Mouse (Mus musculus): ENCODE measurements at regions not wholly inside any gene's neighbourhood (a gene's known extent, or its start where the extent isn't known, plus 50 kb on each side); places are given as distances from the start of the nearest gene placed in this dataset.

DNA sequence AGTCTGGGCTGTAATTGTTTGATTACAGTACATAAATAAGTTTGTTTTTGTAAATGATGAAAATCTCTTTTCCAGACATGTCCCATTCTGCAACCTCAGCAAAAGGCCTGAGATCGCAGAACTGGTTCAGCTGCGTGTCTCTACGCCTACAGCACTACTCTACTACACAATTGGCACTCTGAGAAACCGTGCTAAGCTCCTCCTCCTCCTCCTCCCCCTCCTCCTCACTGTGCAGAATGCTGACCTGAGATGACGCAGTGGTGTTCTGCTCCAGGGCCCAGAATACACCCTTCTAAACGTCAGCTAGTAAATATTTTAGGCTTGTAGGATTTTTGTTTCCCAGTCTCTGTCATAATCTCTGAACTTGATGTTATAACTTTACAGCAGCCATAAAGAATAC is 724.2 kb downstream of the Ntrk3 start:
- H3K79me2 ChIP-seq (ENCODE audit: control insufficient read depth, insufficient read depth, low read length), result no peaks in the 10 kb centered on the region
- no peak overlapping the region for H3K27ac ChIP-seq (replicated peaks; ENCODE audit: insufficient read depth, low read depth, low read length)
- H3K4me1 ChIP-seq (ENCODE audit: control insufficient read depth, insufficient read depth, low read length), result no peaks in the 10 kb centered on the region
- H3K27me3 ChIP-seq (ENCODE audit: control insufficient read depth, insufficient read depth, low read length), result no peaks in the 10 kb centered on the region
- no peak overlapping the region for H3K9ac ChIP-seq (ENCODE audit: low read depth, low read length)
- no peaks in the 10 kb centered on the region for H3K36me3 ChIP-seq (ENCODE audit: control insufficient read depth, insufficient read depth, low read length)
- DNase-seq (ENCODE audit: extremely low read depth, low read depth, low spot score), result no peak
- H3K4me3 ChIP-seq (ENCODE audit: insufficient read depth, low read depth, low read length), result no peak overlapping the region
- WGBS, result 56% methylated on average over 6 of the region's 6 CpGs
- TF ChIP-seq POLR2A (IDR thresholded peaks at IDR 0.05; ENCODE audit: extremely low read depth, insufficient read depth, low read length) (no peak), CTCF (IDR thresholded peaks at IDR 0.05; ENCODE audit: low read depth, low read length) (no peak)

DNA sequence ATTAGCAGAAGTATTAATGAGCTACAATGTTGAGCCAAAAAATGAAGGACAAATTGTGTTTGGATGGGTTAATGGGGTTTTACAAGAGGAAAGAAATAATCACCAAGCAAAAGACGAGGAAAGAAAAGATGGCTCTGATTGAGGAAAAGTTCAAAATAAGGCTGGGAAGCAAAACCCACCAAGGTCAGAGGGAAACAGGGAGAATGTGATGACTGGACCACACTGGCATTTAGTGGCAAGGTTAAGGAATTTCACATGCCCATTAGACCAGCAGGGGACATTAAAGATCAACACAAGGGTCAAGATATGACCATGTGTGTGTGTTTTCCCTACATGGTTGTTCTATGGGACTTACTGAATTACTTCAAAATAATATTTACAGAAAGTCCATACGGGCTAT is 734.7 kb downstream of the Ntrk3 start:
- Histone ChIP-seq H3K4me1 (ENCODE audit: control insufficient read depth, insufficient read depth, low read length) (no peaks in the 10 kb centered on the region), H3K36me3 (ENCODE audit: control insufficient read depth, insufficient read depth, low read length) (no peaks in the 10 kb centered on the region), H3K27ac (replicated peaks; ENCODE audit: insufficient read depth, low read depth, low read length) (no peak overlapping the region), H3K4me3 (ENCODE audit: insufficient read depth, low read depth, low read length) (no peak overlapping the region), H3K27me3 (ENCODE audit: control insufficient read depth, insufficient read depth, low read length) (no peaks in the 10 kb centered on the region), H3K79me2 (ENCODE audit: control insufficient read depth, insufficient read depth, low read length) (no peaks in the 10 kb centered on the region), H3K9ac (ENCODE audit: low read depth, low read length) (no peak overlapping the region)
- no peak for TF ChIP-seq POLR2A (IDR thresholded peaks at IDR 0.05; ENCODE audit: extremely low read depth, insufficient read depth, low read length)
- TF ChIP-seq CTCF (IDR thresholded peaks at IDR 0.05; ENCODE audit: low read depth, low read length), result no peak
- 64% methylated on average over 2 of the region's 2 CpGs for WGBS
- no peak for DNase-seq (ENCODE audit: extremely low read depth, low read depth, low spot score)

DNA sequence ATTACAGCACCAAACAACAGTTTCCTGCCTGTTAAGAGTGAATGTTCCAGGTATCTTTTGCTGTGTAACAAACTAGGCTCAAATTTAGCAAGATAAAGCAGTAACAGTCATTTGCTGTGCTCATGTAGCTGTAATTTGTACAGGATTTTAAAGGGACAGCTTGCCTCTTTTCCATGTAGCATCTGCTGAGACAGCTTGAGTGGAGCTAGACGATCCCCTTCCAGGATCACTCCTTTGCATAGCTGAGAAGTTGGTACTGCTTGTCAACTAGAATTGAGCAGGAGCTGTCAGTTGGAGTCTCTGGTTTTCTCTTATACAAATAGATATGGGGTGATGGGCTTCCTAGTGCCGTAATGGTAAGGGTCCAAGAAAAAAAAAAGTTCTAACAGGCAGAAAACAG is 744.0 kb downstream of the Ntrk3 start:
- Histone ChIP-seq H3K36me3 (ENCODE audit: control insufficient read depth, insufficient read depth, low read length) (no peaks in the 10 kb centered on the region), H3K27me3 (ENCODE audit: control insufficient read depth, insufficient read depth, low read length) (no peaks in the 10 kb centered on the region), H3K4me3 (ENCODE audit: insufficient read depth, low read depth, low read length) (no peak overlapping the region), H3K4me1 (ENCODE audit: control insufficient read depth, insufficient read depth, low read length) (no peaks in the 10 kb centered on the region), H3K9ac (ENCODE audit: low read depth, low read length) (no peak overlapping the region), H3K79me2 (ENCODE audit: control insufficient read depth, insufficient read depth, low read length) (no peaks in the 10 kb centered on the region), H3K27ac (replicated peaks; ENCODE audit: insufficient read depth, low read depth, low read length) (no peak overlapping the region)
- WGBS, result 67% methylated on average over 2 of the region's 2 CpGs
- DNase-seq (ENCODE audit: extremely low read depth, low read depth, low spot score), result no peak
- TF ChIP-seq CTCF (IDR thresholded peaks at IDR 0.05; ENCODE audit: low read depth, low read length) (no peak), POLR2A (IDR thresholded peaks at IDR 0.05; ENCODE audit: extremely low read depth, insufficient read depth, low read length) (no peak)

DNA sequence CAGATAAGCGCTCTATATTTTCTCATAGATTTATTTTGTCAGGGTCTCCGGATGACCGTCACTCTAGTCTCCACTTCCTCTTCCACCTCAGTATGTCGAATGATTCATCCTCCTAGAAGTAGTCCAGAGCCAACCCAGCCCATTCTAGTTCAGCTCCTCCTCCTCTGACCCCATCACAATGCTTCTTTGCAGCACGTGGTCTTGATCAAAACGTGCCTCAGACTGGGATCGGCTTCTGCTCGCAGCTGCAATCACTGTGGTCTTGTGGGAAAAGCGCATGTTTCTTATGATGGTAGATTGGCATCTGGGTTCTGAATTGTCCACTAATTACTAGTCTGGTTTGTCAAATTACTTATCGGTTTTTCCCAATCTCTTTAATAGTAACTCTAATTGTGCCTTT is 747.7 kb downstream of the Ntrk3 start:
- no peak for DNase-seq (ENCODE audit: extremely low read depth, low read depth, low spot score)

DNA sequence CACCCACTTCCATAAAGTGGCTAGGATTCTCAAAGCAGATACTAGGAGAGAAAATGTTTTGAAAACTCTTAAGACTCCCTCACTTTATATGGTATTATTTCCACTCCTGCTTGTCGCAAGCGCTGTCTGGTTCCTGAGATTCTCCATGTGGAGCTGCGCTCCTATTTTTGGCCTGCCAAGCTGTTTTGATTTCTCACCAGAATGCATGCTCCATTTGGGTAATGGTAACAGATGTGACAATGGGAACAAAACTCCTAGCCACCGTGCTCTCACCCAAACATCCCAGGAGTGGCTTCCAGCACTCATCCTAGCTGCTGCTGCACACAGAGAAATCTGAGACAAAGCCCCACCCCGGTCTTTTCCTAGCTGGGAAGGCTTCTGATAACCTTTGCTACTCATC is 749.6 kb downstream of the Ntrk3 start:
- no peaks in the 10 kb centered on the region for H3K4me1 ChIP-seq (ENCODE audit: control insufficient read depth, insufficient read depth, low read length)
- H3K27ac ChIP-seq (replicated peaks; ENCODE audit: insufficient read depth, low read depth, low read length), result no peak overlapping the region
- no peaks in the 10 kb centered on the region for H3K36me3 ChIP-seq (ENCODE audit: control insufficient read depth, insufficient read depth, low read length)
- no peak for DNase-seq (ENCODE audit: extremely low read depth, low read depth, low spot score)
- TF ChIP-seq POLR2A (IDR thresholded peaks at IDR 0.05; ENCODE audit: extremely low read depth, insufficient read depth, low read length) (no peak), CTCF (IDR thresholded peaks at IDR 0.05; ENCODE audit: low read depth, low read length) (no peak)
- no peak overlapping the region for H3K4me3 ChIP-seq (ENCODE audit: insufficient read depth, low read depth, low read length)
- H3K79me2 ChIP-seq (ENCODE audit: control insufficient read depth, insufficient read depth, low read length), result no peaks in the 10 kb centered on the region
- H3K27me3 ChIP-seq (ENCODE audit: control insufficient read depth, insufficient read depth, low read length), result no peaks in the 10 kb centered on the region
- no peak overlapping the region for H3K9ac ChIP-seq (ENCODE audit: low read depth, low read length)
- WGBS, result 59% methylated on average over 5 of the region's 5 CpGs

More for the DNA sequence above, 747.7 kb downstream of the Ntrk3 start:
- H3K27me3 ChIP-seq (ENCODE audit: control insufficient read depth, insufficient read depth, low read length), result no peaks in the 10 kb centered on the region
- H3K4me3 ChIP-seq (ENCODE audit: insufficient read depth, low read depth, low read length), result no peak overlapping the region
- no peaks in the 10 kb centered on the region for H3K79me2 ChIP-seq (ENCODE audit: control insufficient read depth, insufficient read depth, low read length)
- TF ChIP-seq CTCF (IDR thresholded peaks at IDR 0.05; ENCODE audit: low read depth, low read length) (no peak), POLR2A (IDR thresholded peaks at IDR 0.05; ENCODE audit: extremely low read depth, insufficient read depth, low read length) (no peak)
- WGBS, result 82% methylated on average over 10 of the region's 10 CpGs
- no peaks in the 10 kb centered on the region for H3K4me1 ChIP-seq (ENCODE audit: control insufficient read depth, insufficient read depth, low read length)
- no peak overlapping the region for H3K27ac ChIP-seq (replicated peaks; ENCODE audit: insufficient read depth, low read depth, low read length)
- no peak overlapping the region for H3K9ac ChIP-seq (ENCODE audit: low read depth, low read length)
- no peaks in the 10 kb centered on the region for H3K36me3 ChIP-seq (ENCODE audit: control insufficient read depth, insufficient read depth, low read length)

DNA sequence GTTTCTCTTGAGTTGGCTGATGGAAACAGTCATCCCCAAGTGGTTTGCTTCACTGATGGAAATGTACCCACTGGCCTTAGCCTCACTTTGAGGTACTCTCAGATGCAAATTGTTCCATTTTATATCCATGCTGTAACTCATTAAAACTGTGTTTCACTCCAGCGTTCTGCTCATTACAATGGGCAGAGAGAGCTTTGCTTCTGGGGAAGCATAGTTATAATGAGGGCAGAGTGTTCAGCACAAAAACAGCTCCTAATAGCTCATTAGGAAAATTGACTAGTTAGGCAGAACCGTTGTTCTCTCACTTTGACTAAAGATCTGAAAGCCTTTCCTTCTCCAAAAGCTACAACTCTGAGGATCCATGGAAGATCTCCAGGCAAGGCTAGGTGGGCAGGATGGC is 771.2 kb downstream of the Ntrk3 start:
- H3K9ac ChIP-seq (ENCODE audit: low read depth, low read length), result no peak overlapping the region
- H3K4me3 ChIP-seq (ENCODE audit: insufficient read depth, low read depth, low read length), result no peak overlapping the region
- H3K27me3 ChIP-seq (ENCODE audit: control insufficient read depth, insufficient read depth, low read length), result no peaks in the 10 kb centered on the region
- H3K4me1 ChIP-seq (ENCODE audit: control insufficient read depth, insufficient read depth, low read length), result no peaks in the 10 kb centered on the region
- no peaks in the 10 kb centered on the region for H3K79me2 ChIP-seq (ENCODE audit: control insufficient read depth, insufficient read depth, low read length)
- TF ChIP-seq POLR2A (IDR thresholded peaks at IDR 0.05; ENCODE audit: extremely low read depth, insufficient read depth, low read length), result no peak
- TF ChIP-seq CTCF (IDR thresholded peaks at IDR 0.05; ENCODE audit: low read depth, low read length), result no peak
- no peaks in the 10 kb centered on the region for H3K36me3 ChIP-seq (ENCODE audit: control insufficient read depth, insufficient read depth, low read length)
- DNase-seq (ENCODE audit: extremely low read depth, low read depth, low spot score), result no peak
- no peak overlapping the region for H3K27ac ChIP-seq (replicated peaks; ENCODE audit: insufficient read depth, low read depth, low read length)
- 78% methylated on average over 2 of the region's 2 CpGs for WGBS

All from liver, adult 2 months (tissue).